Mouse (Mus musculus) kidney, adult 2 months (tissue): Measurements from ENCODE around the gene Gxylt2. TPM values are rescaled to one million over a fixed set of nuclear protein-coding genes. Genes with fewer than 3 reads are reported as not detected.

Source experiments
- DNase-seq: peaks from one replicate; pipeline ENCODE4 v3.0.0; 2021
- H3K27ac ChIP-seq: fragments of 200-500 bp; 2 replicates; pipeline ENCODE4 v1.5.1; 2012; ENCODE audit warnings: low read depth, low read length, control low read depth, inconsistent platforms; ENCODE audit not compliant: insufficient read depth
- H3K27me3 ChIP-seq: fragments of 200-500 bp; replicated peaks from 2 replicates; pipeline ENCODE4 v1.6.1; 2012; ENCODE audit warnings: mild to moderate bottlenecking, moderate library complexity, low read length, inconsistent platforms; ENCODE audit not compliant: control insufficient read depth, insufficient read depth
- H3K36me3 ChIP-seq: fragments of 200-500 bp; 2 replicates; pipeline ENCODE4 v1.6.1; 2012; ENCODE audit warnings: mild to moderate bottlenecking, moderate library complexity, low read length, inconsistent platforms; ENCODE audit not compliant: control insufficient read depth, insufficient read depth
- H3K4me1 ChIP-seq: fragments of 200-500 bp; 2 replicates; pipeline ENCODE4 v1.6.1; 2011; ENCODE audit warnings: low read length; ENCODE audit not compliant: control insufficient read depth, insufficient read depth
- H3K4me3 ChIP-seq: fragments of 200-500 bp; 2 replicates; pipeline ENCODE4 v1.5.1; 2011; ENCODE audit warnings: mild to moderate bottlenecking, low read depth, low read length, control low read depth; ENCODE audit not compliant: insufficient read depth
- CTCF ChIP-seq: fragments of 200-500 bp; conservative IDR thresholded peaks from 2 replicates; pipeline ENCODE4 v1.5.1; 2011; ENCODE audit warnings: low read depth, mild to moderate bottlenecking, control low read depth, low read length, moderate library complexity, mixed read lengths; ENCODE audit not compliant: insufficient read depth, insufficient read length
- POLR2A ChIP-seq: fragments of 200-500 bp; IDR thresholded peaks from one replicate; pipeline ENCODE4 v1.6.1; 2011; ENCODE audit warnings: low read depth, low read length, control low read depth
- WGBS: fragments of 180-500 bp; shearing (Covaris S2); methylation state at CpG from one replicate; pipeline ENCODE4 v1.1.7; 2018; 5-methylcytosine and 5-hydroxymethylcytosine counted together
- polyA plus RNA-seq: library from polyadenylated mRNA; depleted of rRNA; stranded (reverse); fragments of >200 nt; gene quantifications from 2 replicates; pipeline ENCODE4 v1.2.3, GENCODE M21; 2012

The Gxylt2 gene
- polyA plus RNA-seq, 1 experiment = 0.66 TPM

DNA sequence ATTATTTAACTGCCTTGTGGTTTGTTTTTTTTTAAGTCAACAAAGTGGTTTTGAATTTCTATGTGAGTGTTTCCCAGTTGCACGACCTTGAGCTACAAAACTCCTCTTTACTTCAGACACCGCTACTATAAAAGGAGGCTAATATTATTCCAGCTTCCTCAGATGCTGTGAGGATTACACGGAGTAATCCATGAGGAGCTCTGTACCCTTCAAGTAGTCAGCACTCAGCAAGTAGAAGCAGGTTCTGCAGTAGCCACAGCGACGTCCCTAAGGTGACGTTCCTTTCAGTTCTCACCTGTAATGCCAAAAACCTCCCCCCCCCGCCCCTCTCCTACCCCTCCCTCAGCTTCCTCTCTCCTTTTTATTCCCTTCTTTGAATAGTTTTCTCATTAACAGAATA, 33.1 kb upstream of the Gxylt2 start:
- 7% methylated on average over 7 of the region's 7 CpGs for WGBS
- no peak for DNase-seq
- H3K4me1 ChIP-seq = no peaks in the 10 kb centered on the region
- TF ChIP-seq CTCF (no peak), POLR2A (no peak)
- H3K27me3 ChIP-seq = no peaks in the 10 kb centered on the region
- H3K36me3 ChIP-seq = no peaks in the 10 kb centered on the region
- H3K4me3 ChIP-seq = no peak overlapping the region
- no peak overlapping the region for H3K27ac ChIP-seq

GRCm38 (mm10) chr6:100674974-100675373, 29.6 kb upstream of the Gxylt2 start:
- H3K36me3 ChIP-seq = no peaks in the 10 kb centered on the region
- TF ChIP-seq CTCF (0 out of 2 replicates have a peak, but pooled peaks have one; percentile 24), POLR2A (no peak)
- no peak overlapping the region for H3K27ac ChIP-seq
- no peaks in the 10 kb centered on the region for H3K27me3 ChIP-seq
- WGBS = 17% methylated on average over 6 of the region's 6 CpGs
- H3K4me1 ChIP-seq = no peaks in the 10 kb centered on the region
- DNase-seq = peak; percentile 46
- no peak overlapping the region for H3K4me3 ChIP-seq

GRCm38 (mm10) chr6:100676461-100676860, 28.1 kb upstream of the Gxylt2 start:
- Histone ChIP-seq H3K27ac (no peak overlapping the region), H3K4me3 (no peak overlapping the region), H3K4me1 (no peaks in the 10 kb centered on the region), H3K36me3 (no peaks in the 10 kb centered on the region), H3K27me3 (no peaks in the 10 kb centered on the region)
- 93% methylated on average over 6 of the region's 7 CpGs for WGBS
- no peak for DNase-seq
- TF ChIP-seq POLR2A = no peak
- no peak for TF ChIP-seq CTCF

GRCm38 (mm10) chr6:100678636-100679035, 25.9 kb upstream of the Gxylt2 start:
- DNase-seq = no peak
- no peak overlapping the region for H3K4me3 ChIP-seq
- no peak for TF ChIP-seq POLR2A
- TF ChIP-seq CTCF = no peak
- 84% methylated on average over 2 of the region's 2 CpGs for WGBS
- no peak overlapping the region for H3K27ac ChIP-seq
- H3K4me1 ChIP-seq = no peaks in the 10 kb centered on the region
- H3K36me3 ChIP-seq = no peaks in the 10 kb centered on the region
- no peaks in the 10 kb centered on the region for H3K27me3 ChIP-seq

DNA sequence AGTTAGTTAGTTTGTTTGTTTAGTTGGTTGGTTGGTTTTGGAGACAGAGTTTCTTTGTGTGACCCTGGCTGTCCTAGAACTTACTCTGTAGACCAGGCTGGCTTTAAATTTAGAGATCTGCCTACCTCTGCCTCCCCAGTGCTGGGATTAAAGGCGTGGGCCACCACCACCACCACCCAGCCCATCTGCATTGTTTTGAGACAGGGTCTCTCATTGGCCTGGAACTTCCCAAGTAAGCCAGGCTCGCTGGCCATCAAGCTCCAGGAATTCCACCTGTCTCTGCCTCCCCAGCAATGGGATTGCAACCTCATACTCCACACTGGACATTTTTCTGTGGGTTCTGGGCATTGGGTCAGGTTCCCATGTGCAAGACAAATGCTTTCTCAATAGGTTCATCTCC, 18.2 kb upstream of the Gxylt2 start:
- Histone ChIP-seq H3K4me1 (no peaks in the 10 kb centered on the region), H3K4me3 (no peak overlapping the region), H3K27ac (no peak overlapping the region), H3K36me3 (no peaks in the 10 kb centered on the region), H3K27me3 (no peaks in the 10 kb centered on the region)
- no peak for DNase-seq
- TF ChIP-seq CTCF (no peak), POLR2A (no peak)
- 95% methylated on average over 2 of the region's 2 CpGs for WGBS

GRCm38 (mm10) chr6:100699986-100700385, 4.5 kb upstream of the Gxylt2 start:
- TF ChIP-seq CTCF (no peak), POLR2A (no peak)
- 88% methylated on average over 5 of the region's 5 CpGs for WGBS
- no peak for DNase-seq
- Histone ChIP-seq H3K4me1 (no peaks in the 10 kb centered on the region), H3K4me3 (no peak overlapping the region), H3K27ac (no peak overlapping the region), H3K27me3 (no peaks in the 10 kb centered on the region), H3K36me3 (no peaks in the 10 kb centered on the region)

DNA sequence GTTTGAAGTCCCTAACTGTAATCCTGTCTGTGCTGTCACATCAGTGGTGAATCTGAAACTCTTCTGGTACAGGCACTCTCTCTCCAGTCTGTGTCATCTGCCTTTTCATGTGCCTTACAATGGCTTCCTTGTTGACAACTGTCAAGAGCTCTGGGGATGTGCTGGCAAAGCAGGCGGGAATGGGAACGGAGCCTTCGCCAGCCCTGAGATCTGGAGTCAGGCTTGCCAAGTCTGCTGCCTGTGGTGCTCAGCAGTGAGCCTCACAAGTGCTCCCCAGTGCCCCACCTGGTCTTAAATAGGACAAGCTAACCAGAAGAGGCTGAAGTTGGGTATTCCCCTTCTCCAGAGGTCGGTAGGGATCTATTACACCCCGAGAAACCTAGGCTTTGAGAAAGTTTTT, 3.8 kb upstream of the Gxylt2 start:
- WGBS = 85% methylated on average over 5 of the region's 5 CpGs
- TF ChIP-seq POLR2A (no peak), CTCF (no peak)

GRCm38 (mm10) chr6:100704197-100704573, 349 bp upstream of the Gxylt2 start:
- Histone ChIP-seq H3K36me3 (no peaks in the 10 kb centered on the region), H3K27ac (no peak overlapping the region), H3K4me1 (no peaks in the 10 kb centered on the region), H3K27me3 (no peaks in the 10 kb centered on the region), H3K4me3 (peak overlapping the region; percentile 31)
- no peak for DNase-seq
- WGBS = 34% methylated on average over 8 of the region's 8 CpGs
- TF ChIP-seq POLR2A = no peak
- TF ChIP-seq CTCF = no peak

More for the DNA sequence above, 3.8 kb upstream of the Gxylt2 start:
- Histone ChIP-seq H3K27me3 (no peaks in the 10 kb centered on the region), H3K36me3 (no peaks in the 10 kb centered on the region), H3K4me1 (no peaks in the 10 kb centered on the region), H3K27ac (no peak overlapping the region), H3K4me3 (no peak overlapping the region)
- DNase-seq = no peak
